Mouse (Mus musculus) embryonic fibroblast, embryonic 13.5 days (primary cell): ENCODE results near the gene Ppp1r18. TPM values are rescaled to one million over a fixed set of nuclear protein-coding genes. Genes with fewer than 3 reads are reported as not detected.

ENCODE experiments used
- H3K27ac ChIP-seq: 2 replicates; pipeline ENCODE4 v1.5.1; 2012; ENCODE audit warnings: low read length, control low read depth, inconsistent platforms; ENCODE audit not compliant: insufficient read depth
- H3K4me1 ChIP-seq: 2 replicates; pipeline ENCODE4 v1.6.1; 2011; ENCODE audit warnings: low read length; ENCODE audit not compliant: control insufficient read depth, insufficient read depth
- H3K4me3 ChIP-seq: 2 replicates; pipeline ENCODE4 v1.5.1; 2011; ENCODE audit warnings: mild to moderate bottlenecking, control low read depth, low read length; ENCODE audit not compliant: insufficient read depth
- CTCF ChIP-seq: IDR thresholded peaks from 2 replicates; pipeline ENCODE4 v1.5.1; 2011; ENCODE audit warnings: mild to moderate bottlenecking, control low read depth, low read length, moderate library complexity, borderline replicate concordance; ENCODE audit not compliant: insufficient read depth
- POLR2A ChIP-seq: IDR thresholded peaks from 2 replicates; pipeline ENCODE4 v1.6.1; 2011; ENCODE audit warnings: low read depth, mild to moderate bottlenecking, control low read depth, low read length, moderate library complexity
- polyA plus RNA-seq: library from polyadenylated mRNA; stranded (reverse); fragments of >200 nt; gene quantifications from 2 replicates; pipeline ENCODE4 v1.2.4, GENCODE M21; 2011; ENCODE audit warnings: low read depth; ENCODE audit not compliant: missing spikeins, insufficient read length

The Ppp1r18 gene
- polyA plus RNA-seq, 1 experiment = 92.1 TPM

GRCm38 (mm10) chr17:35869346-35870067 lies 4.1 kb downstream of the Ppp1r18 start:
- peaks cover 17% of the 10 kb centered on the region for H3K4me1 ChIP-seq
- TF ChIP-seq POLR2A (no peak; the same call in none of the 2 replicates), CTCF (no peak)
- H3K27ac ChIP-seq = peak overlapping the region; percentile 97
- peak overlapping the region; percentile 95 for H3K4me3 ChIP-seq

- Histone ChIP-seq H3K4me3 (peak overlapping the region; percentile 95), H3K4me1 (peaks cover 12% of the 10 kb centered on the region), H3K27ac (peak overlapping the region; percentile 97)
- TF ChIP-seq POLR2A = peak; percentile 49
- TF ChIP-seq CTCF = no peak
Observed at GRCm38 (mm10) chr17:35870151-35870883, 4.9 kb downstream of the Ppp1r18 start.

- Histone ChIP-seq H3K4me3 (peak overlapping the region; percentile 24), H3K27ac (peak overlapping the region; percentile 97), H3K4me1 (peaks cover 12% of the 10 kb centered on the region)
- no peak for TF ChIP-seq CTCF
- TF ChIP-seq POLR2A = peak; percentile 15; the same call in 1 of the 2 replicates
Observed at GRCm38 (mm10) chr17:35870884-35871696, 5.7 kb downstream of the Ppp1r18 start.

GRCm38 (mm10) chr17:35873774-35874519 lies 8.6 kb downstream of the Ppp1r18 start:
- H3K4me1 ChIP-seq = peaks cover 12% of the 10 kb centered on the region
- TF ChIP-seq CTCF = peak; percentile 86
- TF ChIP-seq POLR2A = no peak
- peak overlapping the region; percentile 58 for H3K27ac ChIP-seq
- H3K4me3 ChIP-seq = peak overlapping the region; percentile 22

- Histone ChIP-seq H3K4me1 (peaks cover 12% of the 10 kb centered on the region), H3K27ac (no peak overlapping the region), H3K4me3 (no peak overlapping the region)
- TF ChIP-seq POLR2A = no peak
- no peak for TF ChIP-seq CTCF
Observed at GRCm38 (mm10) chr17:35874721-35875120, 9.3 kb downstream of the Ppp1r18 start.

GRCm38 (mm10) chr17:35879245-35880057 lies 14.1 kb downstream of the Ppp1r18 start, which contains the start of gene Dhx16:
TSS of gene Dhx16 (plus strand) at chr17:35879819.
- TF ChIP-seq POLR2A = peak; percentile 52
- peak; percentile 70 for TF ChIP-seq CTCF
- H3K27ac ChIP-seq = no peak within 1 kb of the TSS
- no peaks in the 10 kb centered on the region; the same call in 1 of the 2 replicates for H3K4me1 ChIP-seq
- H3K4me3 ChIP-seq = peak within 1 kb of the TSS; percentile 84

GRCm38 (mm10) chr17:35882924-35883323 lies 17.5 kb downstream of the Ppp1r18 start:
- no peak overlapping the region for H3K27ac ChIP-seq
- H3K4me1 ChIP-seq = no peaks in the 10 kb centered on the region
- no peak overlapping the region for H3K4me3 ChIP-seq
- TF ChIP-seq POLR2A (no peak), CTCF (no peak)

GRCm38 (mm10) chr17:35883777-35884176 lies 18.4 kb downstream of the Ppp1r18 start:
- Histone ChIP-seq H3K27ac (no peak overlapping the region), H3K4me3 (no peak overlapping the region), H3K4me1 (no peaks in the 10 kb centered on the region)
- TF ChIP-seq POLR2A (no peak), CTCF (no peak)

- no peak overlapping the region for H3K27ac ChIP-seq
- H3K4me1 ChIP-seq = no peaks in the 10 kb centered on the region
- no peak for TF ChIP-seq POLR2A
- no peak for TF ChIP-seq CTCF
- no peak overlapping the region for H3K4me3 ChIP-seq
Observed at GRCm38 (mm10) chr17:35887725-35888124, 22.3 kb downstream of the Ppp1r18 start.
